Mouse (Mus musculus): ENCODE data around the gene Inpp4a.

DNA sequence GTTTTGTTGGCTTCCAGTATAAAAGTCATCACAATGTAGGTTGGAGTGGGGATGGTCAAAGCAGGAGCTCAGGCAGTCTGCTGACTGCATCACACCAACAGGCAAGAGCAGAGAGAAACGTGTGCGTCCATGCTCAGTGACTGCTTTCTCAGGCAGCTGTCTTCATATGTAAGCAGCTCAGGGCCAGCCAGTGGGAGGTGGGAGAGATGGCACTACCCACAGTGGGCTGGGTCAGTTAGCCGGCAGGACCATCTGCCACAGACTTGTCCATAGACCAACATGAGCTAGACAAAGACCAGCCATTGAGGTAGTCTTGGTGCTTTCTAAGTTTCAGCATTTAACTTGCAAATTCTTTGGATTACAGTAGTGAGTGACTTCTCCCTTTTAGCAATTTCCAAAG lies 56.6 kb downstream of the Inpp4a start:
- no peak for TF ChIP-seq POLR2A (IDR thresholded peaks at IDR 0.05; ENCODE audit: borderline replicate concordance, extremely low read depth, low read depth, low read length)
- TF ChIP-seq CTCF (IDR thresholded peaks at IDR 0.05; ENCODE audit: insufficient read depth, low read length) = no peak

Data from lung, adult 2 months (tissue).